Mouse (Mus musculus) hindbrain, embryonic 10.5 days (tissue): Measurements from ENCODE around the gene Gmds. TPM values are rescaled to one million over a fixed set of nuclear protein-coding genes. Genes with fewer than 3 reads are reported as not detected.

Experiments
- DNase-seq: peaks from one replicate; pipeline ENCODE4 v3.0.0-alpha.2; 2017; ENCODE audit warnings: low spot score
- H3K27ac ChIP-seq: fragments of 300-500 bp; sonication (generic); 2 replicates; pipeline ENCODE4 v1.5.1; 2016; ENCODE audit warnings: mild to moderate bottlenecking, moderate library complexity
- H3K27me3 ChIP-seq: fragments of 300-500 bp; sonication (generic); 2 replicates; pipeline ENCODE4 v1.6.1; 2016; ENCODE audit warnings: mild to moderate bottlenecking; ENCODE audit not compliant: poor library complexity, insufficient read depth, severe bottlenecking
- H3K36me3 ChIP-seq: fragments of 300-500 bp; sonication (generic); 2 replicates; pipeline ENCODE4 v1.6.1; 2016; ENCODE audit warnings: mild to moderate bottlenecking, moderate library complexity
- H3K4me1 ChIP-seq: fragments of 300-500 bp; sonication (generic); replicated peaks from 2 replicates; pipeline ENCODE4 v1.6.1; 2016; ENCODE audit warnings: mild to moderate bottlenecking
- H3K4me3 ChIP-seq: fragments of 300-500 bp; sonication (generic); 2 replicates; pipeline ENCODE4 v1.5.1; 2016; ENCODE audit warnings: mild to moderate bottlenecking, moderate library complexity
- H3K9me3 ChIP-seq: fragments of 300-500 bp; sonication (generic); 2 replicates; pipeline ENCODE4 v1.6.1; 2016; ENCODE audit warnings: mild to moderate bottlenecking, moderate library complexity
- WGBS: fragments of 180-500 bp; shearing (Covaris S2); methylation state at CpG from one replicate; pipeline ENCODE4 v1.1.7; 2016; 5-methylcytosine and 5-hydroxymethylcytosine counted together
- polyA plus RNA-seq: library from polyadenylated mRNA; unstranded; fragments of >200 nt; fragmentation: Nextera tagmentation; extraction: Ambion mirVana; gene quantifications from 2 replicates; pipeline ENCODE4 v1.2.1, GENCODE M21; 2016

Gmds gene
- polyA plus RNA-seq, 1 experiment from 2014 or later = 29.2 TPM

- Histone ChIP-seq H3K9me3 (no peaks in the 10 kb centered on the region), H3K36me3 (no peaks in the 10 kb centered on the region), H3K27ac (no peak overlapping the region), H3K4me3 (no peak overlapping the region), H3K4me1 (0 out of 2 replicates have a peak, but pooled peaks cover 7% of the 10 kb centered on the region), H3K27me3 (no peaks in the 10 kb centered on the region)
- WGBS = 88% methylated on average over 3 of the region's 3 CpGs
- DNase-seq = no peak
These were observed 393.8 kb downstream of the Gmds start for GRCm38 (mm10) chr13:31944676-31945210.

- DNase-seq = no peak
- WGBS = 51% methylated on average over 7 of the region's 7 CpGs
- H3K27ac ChIP-seq = no peak overlapping the region
- H3K36me3 ChIP-seq = no peaks in the 10 kb centered on the region
- H3K9me3 ChIP-seq = no peaks in the 10 kb centered on the region
- 0 out of 2 replicates have a peak, but pooled peaks cover 7% of the 10 kb centered on the region for H3K4me1 ChIP-seq
- H3K27me3 ChIP-seq = no peaks in the 10 kb centered on the region
- H3K4me3 ChIP-seq = no peak overlapping the region
These were observed 394.9 kb downstream of the Gmds start for GRCm38 (mm10) chr13:31943482-31944275.

- Histone ChIP-seq H3K4me1 (no peaks in the 10 kb centered on the region), H3K4me3 (no peak overlapping the region), H3K27ac (no peak overlapping the region), H3K27me3 (no peaks in the 10 kb centered on the region), H3K36me3 (no peaks in the 10 kb centered on the region), H3K9me3 (no peaks in the 10 kb centered on the region)
- DNase-seq = no peak
- 89% methylated on average over 1 of the region's 1 CpGs for WGBS
These were observed 409.2 kb downstream of the Gmds start for GRCm38 (mm10) chr13:31929299-31929698.

- 79% methylated on average over 5 of the region's 5 CpGs for WGBS
- H3K27me3 ChIP-seq = no peaks in the 10 kb centered on the region
These were observed 411.9 kb downstream of the Gmds start for GRCm38 (mm10) chr13:31926599-31926998.

GRCm38 (mm10) chr13:31924506-31924905, 414.0 kb downstream of the Gmds start:
- Histone ChIP-seq H3K27ac (no peak overlapping the region), H3K36me3 (no peaks in the 10 kb centered on the region), H3K27me3 (no peaks in the 10 kb centered on the region), H3K4me1 (no peaks in the 10 kb centered on the region), H3K9me3 (no peaks in the 10 kb centered on the region), H3K4me3 (no peak overlapping the region)
- 82% methylated on average over 4 of the region's 4 CpGs for WGBS
- DNase-seq = no peak

More at GRCm38 (mm10) chr13:31926599-31926998, 411.9 kb downstream of the Gmds start:
- Histone ChIP-seq H3K27ac (no peak overlapping the region), H3K4me1 (no peaks in the 10 kb centered on the region), H3K9me3 (no peaks in the 10 kb centered on the region), H3K4me3 (no peak overlapping the region), H3K36me3 (no peaks in the 10 kb centered on the region)
- no peak for DNase-seq

GRCm38 (mm10) chr13:31919716-31920115, 418.8 kb downstream of the Gmds start:
- Histone ChIP-seq H3K27ac (no peak overlapping the region), H3K4me3 (no peak overlapping the region), H3K4me1 (peaks cover 18% of the 10 kb centered on the region), H3K9me3 (no peaks in the 10 kb centered on the region), H3K36me3 (no peaks in the 10 kb centered on the region), H3K27me3 (no peaks in the 10 kb centered on the region)
- 94% methylated on average over 2 of the region's 2 CpGs for WGBS
- DNase-seq = no peak

GRCm38 (mm10) chr13:31917387-31917786, 421.2 kb downstream of the Gmds start:
- Histone ChIP-seq H3K4me1 (peaks cover 19% of the 10 kb centered on the region), H3K36me3 (no peaks in the 10 kb centered on the region)
- WGBS = 47% methylated on average over 5 of the region's 5 CpGs

GRCm38 (mm10) chr13:31915748-31916147, 422.8 kb downstream of the Gmds start:
- 68% methylated on average over 6 of the region's 6 CpGs for WGBS
- H3K27ac ChIP-seq = no peak overlapping the region

More at GRCm38 (mm10) chr13:31917387-31917786, 421.2 kb downstream of the Gmds start:
- no peaks in the 10 kb centered on the region for H3K9me3 ChIP-seq
- DNase-seq = no peak
- H3K27ac ChIP-seq = no peak overlapping the region
- no peak overlapping the region for H3K4me3 ChIP-seq
- H3K27me3 ChIP-seq = no peaks in the 10 kb centered on the region

GRCm38 (mm10) chr13:31914901-31915587, 423.5 kb downstream of the Gmds start:
- DNase-seq = no peak
- no peaks in the 10 kb centered on the region for H3K27me3 ChIP-seq
- H3K9me3 ChIP-seq = no peaks in the 10 kb centered on the region
- 66% methylated on average over 4 of the region's 4 CpGs for WGBS
- H3K27ac ChIP-seq = no peak overlapping the region
- peaks cover 37% of the 10 kb centered on the region for H3K4me1 ChIP-seq
- no peaks in the 10 kb centered on the region for H3K36me3 ChIP-seq
- H3K4me3 ChIP-seq = no peak overlapping the region

More at GRCm38 (mm10) chr13:31915748-31916147, 422.8 kb downstream of the Gmds start:
- Histone ChIP-seq H3K9me3 (no peaks in the 10 kb centered on the region), H3K4me3 (no peak overlapping the region), H3K36me3 (no peaks in the 10 kb centered on the region), H3K27me3 (no peaks in the 10 kb centered on the region), H3K4me1 (peaks cover 33% of the 10 kb centered on the region)
- DNase-seq = no peak

GRCm38 (mm10) chr13:31911956-31912355, 426.6 kb downstream of the Gmds start:
- H3K4me3 ChIP-seq = no peak overlapping the region
- peak; percentile 67 for DNase-seq
- 9% methylated on average over 5 of the region's 5 CpGs for whole genome bisulfite sequencing
- no peaks in the 10 kb centered on the region for H3K9me3 ChIP-seq
- H3K27ac ChIP-seq = peak overlapping the region; percentile 62
- H3K27me3 ChIP-seq = no peaks in the 10 kb centered on the region
- H3K4me1 ChIP-seq = peaks cover 31% of the 10 kb centered on the region
- H3K36me3 ChIP-seq = no peaks in the 10 kb centered on the region

- Histone ChIP-seq H3K4me1 (peaks cover 33% of the 10 kb centered on the region), H3K27ac (no peak overlapping the region), H3K36me3 (no peaks in the 10 kb centered on the region), H3K27me3 (no peaks in the 10 kb centered on the region), H3K4me3 (no peak overlapping the region), H3K9me3 (no peaks in the 10 kb centered on the region)
- DNase-seq = no peak
- 65% methylated on average over 2 of the region's 2 CpGs for WGBS
These were observed 427.2 kb downstream of the Gmds start for GRCm38 (mm10) chr13:31911362-31911761.

GRCm38 (mm10) chr13:31909031-31909430, 429.5 kb downstream of the Gmds start:
- no peak for DNase-seq

GRCm38 (mm10) chr13:31906514-31906913, 432.0 kb downstream of the Gmds start:
- WGBS = 57% methylated on average over 1 of the region's 1 CpGs
- Histone ChIP-seq H3K27ac (no peak overlapping the region), H3K36me3 (no peaks in the 10 kb centered on the region), H3K27me3 (no peaks in the 10 kb centered on the region), H3K9me3 (no peaks in the 10 kb centered on the region), H3K4me1 (peaks cover 13% of the 10 kb centered on the region; the same call in 1 of the 2 replicates), H3K4me3 (no peak overlapping the region)
- no peak for DNase-seq

More at GRCm38 (mm10) chr13:31909031-31909430, 429.5 kb downstream of the Gmds start:
- Histone ChIP-seq H3K4me3 (no peak overlapping the region), H3K27me3 (no peaks in the 10 kb centered on the region), H3K4me1 (peaks cover 22% of the 10 kb centered on the region), H3K9me3 (no peaks in the 10 kb centered on the region), H3K36me3 (no peaks in the 10 kb centered on the region), H3K27ac (no peak overlapping the region)
- 85% methylated on average over 3 of the region's 3 CpGs for WGBS
